Mouse (Mus musculus): Measurements from ENCODE around the gene Cxcr2. TPM values are rescaled to one million over a fixed set of nuclear protein-coding genes. Genes with fewer than 3 reads are reported as not detected.

Gene Cxcr2
- polyA plus RNA-seq (2016; fragmentation: Nextera tagmentation; extraction: Ambion mirVana), result 0.11 and 0.18 TPM in 2 replicates

GRCm38 (mm10) chr1:74153461-74154184 lies at the start of gene Cxcr2:
Gene Cxcr2, plus strand, starts transcription at chr1:74153989.
- no peak for DNase-seq (ENCODE audit: low spot score)

DNA sequence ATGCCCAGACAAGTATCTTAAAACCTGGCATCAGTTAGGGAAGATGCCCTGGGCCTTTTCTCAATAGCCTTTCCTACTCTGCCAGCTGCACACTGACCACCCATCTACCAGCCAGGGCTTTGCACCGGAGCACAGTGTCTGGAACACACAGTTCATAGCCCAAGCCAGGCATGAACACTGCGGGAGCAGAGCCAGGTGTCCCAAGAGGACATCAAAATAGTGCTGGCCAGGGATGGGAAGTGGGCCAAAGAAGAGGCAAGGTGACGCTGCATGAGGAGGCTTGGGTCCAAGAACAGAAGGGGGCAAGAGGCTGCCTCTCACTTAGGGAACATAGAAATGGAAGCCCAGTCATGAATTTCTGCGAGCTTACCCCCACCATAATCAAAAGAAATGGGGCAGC lies 48.1 kb upstream of the Cxcr2 start:
- H3K27ac ChIP-seq, result peak overlapping the region; percentile 88
- peaks cover 40% of the 10 kb centered on the region for H3K27me3 ChIP-seq (ENCODE audit: insufficient read depth, poor library complexity, severe bottlenecking)
- DNase-seq (ENCODE audit: low spot score), result no peak
- H3K4me3 ChIP-seq, result no peak overlapping the region
- peaks cover 84% of the 10 kb centered on the region for H3K4me1 ChIP-seq (replicated peaks)
- H3K9me3 ChIP-seq, result no peaks in the 10 kb centered on the region
- 89% methylated on average over 4 of the region's 4 CpGs for WGBS
- no peaks in the 10 kb centered on the region for H3K36me3 ChIP-seq

More at GRCm38 (mm10) chr1:74153461-74154184, at the start of gene Cxcr2:
- Histone ChIP-seq H3K27me3 (ENCODE audit: insufficient read depth, poor library complexity, severe bottlenecking) (no peaks in the 10 kb centered on the region), H3K4me1 (replicated peaks) (no peaks in the 10 kb centered on the region), H3K27ac (no peak within 1 kb of the TSS), H3K4me3 (no peak within 1 kb of the TSS), H3K9me3 (no peaks in the 10 kb centered on the region), H3K36me3 (no peaks in the 10 kb centered on the region)
- WGBS, result 76% methylated on average over 8 of the region's 8 CpGs

DNA sequence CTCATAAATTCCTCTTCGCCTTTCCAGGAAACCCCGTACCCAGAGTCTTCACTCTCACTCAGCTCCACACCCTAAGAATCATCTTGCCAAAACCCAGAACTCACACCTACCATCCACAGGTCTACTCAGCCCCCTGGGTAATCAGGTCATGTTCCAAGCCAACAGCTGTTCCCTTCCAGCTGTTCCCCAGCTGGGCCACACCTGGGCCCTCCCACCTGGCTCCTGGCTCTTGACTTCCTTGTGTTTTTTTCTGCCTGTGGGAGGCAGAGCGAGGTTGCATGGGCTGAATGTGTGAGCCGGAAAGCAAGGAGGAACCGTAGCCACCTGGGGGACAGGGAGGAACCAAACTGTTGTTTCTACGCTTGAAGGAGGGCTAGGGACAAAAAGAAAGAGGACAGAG lies 47.6 kb upstream of the Cxcr2 start:
- Histone ChIP-seq H3K9me3 (no peaks in the 10 kb centered on the region), H3K4me1 (replicated peaks) (peaks cover 88% of the 10 kb centered on the region), H3K36me3 (no peaks in the 10 kb centered on the region), H3K4me3 (no peak overlapping the region), H3K27me3 (ENCODE audit: insufficient read depth, poor library complexity, severe bottlenecking) (peaks cover 35% of the 10 kb centered on the region), H3K27ac (peak overlapping the region; percentile 88)
- WGBS, result 69% methylated on average over 6 of the region's 6 CpGs
- DNase-seq (ENCODE audit: low spot score), result no peak

GRCm38 (mm10) chr1:74107931-74108618 lies 45.7 kb upstream of the Cxcr2 start:
- 65% methylated on average over 5 of the region's 5 CpGs for WGBS
- Histone ChIP-seq H3K9me3 (no peaks in the 10 kb centered on the region), H3K36me3 (no peaks in the 10 kb centered on the region), H3K4me3 (no peak overlapping the region), H3K27ac (peak overlapping the region; percentile 84), H3K4me1 (replicated peaks) (peaks cover 92% of the 10 kb centered on the region), H3K27me3 (ENCODE audit: insufficient read depth, poor library complexity, severe bottlenecking) (peaks cover 29% of the 10 kb centered on the region)
- no peak for DNase-seq (ENCODE audit: low spot score)

DNA sequence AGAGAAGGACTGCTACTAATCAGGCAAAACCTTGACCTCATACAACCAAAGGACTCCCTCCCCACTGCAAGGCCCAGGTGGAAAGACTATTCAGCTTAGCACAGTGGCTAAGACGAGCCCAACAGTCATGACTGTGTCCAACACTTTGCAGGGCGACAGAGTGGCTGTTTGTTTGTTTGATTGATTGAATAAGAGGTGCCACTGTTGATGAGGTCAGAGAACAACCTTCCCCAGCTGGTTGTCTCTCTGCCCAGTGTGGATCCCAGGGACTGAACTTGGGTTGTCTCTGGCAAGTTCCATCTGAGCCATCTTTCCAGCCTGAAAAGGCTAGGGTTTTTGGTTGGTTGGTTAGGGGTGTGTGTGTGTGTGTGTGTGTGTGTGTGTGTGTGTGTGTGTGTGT lies 44.1 kb upstream of the Cxcr2 start:
- H3K27me3 ChIP-seq (ENCODE audit: insufficient read depth, poor library complexity, severe bottlenecking), result peaks cover 38% of the 10 kb centered on the region
- no peak overlapping the region for H3K4me3 ChIP-seq
- 40% methylated on average over 2 of the region's 2 CpGs for WGBS
- H3K27ac ChIP-seq, result peak overlapping the region; percentile 84
- peaks cover 84% of the 10 kb centered on the region for H3K4me1 ChIP-seq (replicated peaks)
- no peak for DNase-seq (ENCODE audit: low spot score)
- no peaks in the 10 kb centered on the region for H3K9me3 ChIP-seq
- no peaks in the 10 kb centered on the region for H3K36me3 ChIP-seq

GRCm38 (mm10) chr1:74110932-74111695 lies 42.7 kb upstream of the Cxcr2 start:
- no peaks in the 10 kb centered on the region for H3K36me3 ChIP-seq
- peak overlapping the region; percentile 84 for H3K27ac ChIP-seq
- H3K4me1 ChIP-seq (replicated peaks), result peaks cover 73% of the 10 kb centered on the region
- WGBS, result 2% methylated on average over 8 of the region's 8 CpGs
- DNase-seq (ENCODE audit: low spot score), result peak; percentile 89
- H3K27me3 ChIP-seq (ENCODE audit: insufficient read depth, poor library complexity, severe bottlenecking), result peaks cover 32% of the 10 kb centered on the region
- peak overlapping the region; percentile 33 for H3K4me3 ChIP-seq
- no peaks in the 10 kb centered on the region for H3K9me3 ChIP-seq

GRCm38 (mm10) chr1:74111696-74112030 lies 42.1 kb upstream of the Cxcr2 start:
- 8% methylated on average over 6 of the region's 6 CpGs for WGBS
- Histone ChIP-seq H3K9me3 (no peaks in the 10 kb centered on the region), H3K36me3 (no peaks in the 10 kb centered on the region), H3K4me1 (replicated peaks) (peaks cover 67% of the 10 kb centered on the region), H3K4me3 (peak overlapping the region; percentile 33), H3K27me3 (ENCODE audit: insufficient read depth, poor library complexity, severe bottlenecking) (peaks cover 28% of the 10 kb centered on the region), H3K27ac (peak overlapping the region; percentile 84)
- DNase-seq (ENCODE audit: low spot score), result no peak

- peaks cover 24% of the 10 kb centered on the region for H3K27me3 ChIP-seq (ENCODE audit: insufficient read depth, poor library complexity, severe bottlenecking)
- H3K4me3 ChIP-seq, result no peak overlapping the region
- WGBS, result 51% methylated on average over 3 of the region's 3 CpGs
- peak overlapping the region; percentile 84 for H3K27ac ChIP-seq
- no peaks in the 10 kb centered on the region for H3K36me3 ChIP-seq
- H3K4me1 ChIP-seq (replicated peaks), result peaks cover 57% of the 10 kb centered on the region
- no peak for DNase-seq (ENCODE audit: low spot score)
- no peaks in the 10 kb centered on the region for H3K9me3 ChIP-seq
Measured at GRCm38 (mm10) chr1:74113071-74113470, 40.7 kb upstream of the Cxcr2 start.

- peaks cover 29% of the 10 kb centered on the region for H3K4me1 ChIP-seq (replicated peaks)
- 89% methylated on average over 6 of the region's 6 CpGs for WGBS
- H3K36me3 ChIP-seq, result no peaks in the 10 kb centered on the region
- H3K27me3 ChIP-seq (ENCODE audit: insufficient read depth, poor library complexity, severe bottlenecking), result peaks cover 41% of the 10 kb centered on the region
- DNase-seq (ENCODE audit: low spot score), result no peak
- H3K4me3 ChIP-seq, result no peak overlapping the region
- H3K9me3 ChIP-seq, result no peaks in the 10 kb centered on the region
- no peak overlapping the region for H3K27ac ChIP-seq
Measured at GRCm38 (mm10) chr1:74117876-74118275, 35.9 kb upstream of the Cxcr2 start.

DNA sequence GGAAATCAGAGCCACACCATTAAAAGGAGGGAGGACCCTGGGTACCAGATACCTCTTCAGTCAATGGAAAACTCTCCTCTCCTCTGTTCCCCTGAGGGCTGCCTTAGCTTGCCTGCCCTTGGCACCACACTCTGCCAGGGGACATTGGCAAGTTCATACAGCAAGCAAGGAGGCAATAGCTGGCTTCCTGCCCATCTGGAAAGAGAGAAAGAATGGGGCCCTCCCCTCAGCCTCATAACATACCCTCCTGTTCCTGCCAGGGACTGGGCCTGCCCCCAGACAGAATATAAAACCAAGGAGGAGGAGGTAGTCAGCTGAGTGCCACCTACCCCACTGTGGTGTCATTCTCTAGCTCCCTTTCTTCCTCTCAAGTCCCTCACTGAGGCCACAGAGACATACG lies 34.7 kb upstream of the Cxcr2 start:
- Histone ChIP-seq H3K9me3 (no peaks in the 10 kb centered on the region), H3K4me3 (no peak overlapping the region), H3K27me3 (ENCODE audit: insufficient read depth, poor library complexity, severe bottlenecking) (peaks cover 43% of the 10 kb centered on the region), H3K36me3 (no peaks in the 10 kb centered on the region), H3K4me1 (replicated peaks) (peaks cover 31% of the 10 kb centered on the region), H3K27ac (no peak overlapping the region)
- no peak for DNase-seq (ENCODE audit: low spot score)
- WGBS, result 83% methylated on average over 1 of the region's 1 CpGs

DNA sequence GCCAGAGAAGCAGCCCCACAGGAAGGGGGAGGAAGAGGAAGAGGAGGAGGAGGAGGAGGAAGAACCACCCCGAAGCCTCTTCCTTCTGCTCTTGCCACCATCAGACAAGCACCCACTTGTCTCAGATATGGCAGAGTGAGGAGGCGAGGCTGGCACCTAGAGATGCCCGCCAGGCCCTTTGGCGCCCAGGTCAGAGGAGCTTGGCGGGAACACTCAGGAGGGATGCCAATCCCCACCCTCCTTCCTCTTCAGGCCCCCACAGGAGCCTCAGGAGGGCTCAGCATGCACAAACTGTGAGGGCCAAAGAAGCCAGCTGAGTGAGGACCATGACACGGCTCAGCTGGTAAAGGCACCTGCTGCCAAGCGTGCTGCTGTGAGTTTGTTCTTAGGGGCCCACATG lies 32.7 kb upstream of the Cxcr2 start:
- H3K9me3 ChIP-seq, result no peaks in the 10 kb centered on the region
- H3K36me3 ChIP-seq, result no peaks in the 10 kb centered on the region
- WGBS, result 83% methylated on average over 7 of the region's 7 CpGs
- peaks cover 62% of the 10 kb centered on the region for H3K27me3 ChIP-seq (ENCODE audit: insufficient read depth, poor library complexity, severe bottlenecking)
- no peak overlapping the region for H3K4me3 ChIP-seq
- no peak overlapping the region for H3K27ac ChIP-seq
- peaks cover 44% of the 10 kb centered on the region for H3K4me1 ChIP-seq (replicated peaks)
- no peak for DNase-seq (ENCODE audit: low spot score)

DNA sequence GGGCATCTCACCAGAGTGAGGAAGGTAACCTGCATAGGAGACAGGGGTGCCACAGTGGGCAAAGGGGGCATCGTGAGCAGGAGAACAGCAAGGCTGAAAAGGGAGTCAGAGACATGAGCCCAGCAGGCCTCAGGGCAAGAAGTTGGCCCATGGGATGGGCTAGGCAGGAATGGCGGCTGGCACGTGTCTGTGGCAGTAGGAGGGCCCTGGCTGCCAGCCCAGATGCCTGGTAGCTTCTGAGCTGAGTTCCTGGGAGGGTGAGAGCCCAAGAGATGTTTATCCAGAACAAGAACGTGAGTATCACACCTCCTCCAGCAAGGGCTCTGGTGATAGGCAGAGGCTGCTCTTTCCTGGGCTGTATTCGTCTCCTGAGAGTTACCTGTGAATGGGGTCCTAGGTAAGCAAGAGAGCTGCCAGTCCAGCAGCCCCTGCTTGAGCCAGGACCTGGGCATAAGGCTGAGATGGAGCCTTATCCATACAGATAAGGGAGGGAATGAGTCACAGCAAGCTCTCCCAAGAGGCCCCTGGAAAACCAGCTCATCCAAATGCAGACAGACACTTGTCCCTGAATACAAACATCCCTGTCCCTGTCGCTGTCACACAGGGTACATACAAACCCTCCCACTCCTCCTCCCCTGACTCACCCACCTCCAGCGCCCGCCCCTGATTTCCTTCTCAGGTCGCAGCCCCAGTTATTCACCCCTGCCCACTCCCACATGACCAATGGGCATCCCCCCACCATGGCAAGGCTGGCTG lies 31.8 kb upstream of the Cxcr2 start:
- WGBS, result 54% methylated on average over 9 of the region's 9 CpGs
- Histone ChIP-seq H3K4me3 (peak overlapping the region; percentile 68; the same call in 1 of the 2 replicates), H3K27me3 (ENCODE audit: insufficient read depth, poor library complexity, severe bottlenecking) (peaks cover 65% of the 10 kb centered on the region), H3K9me3 (no peaks in the 10 kb centered on the region), H3K4me1 (replicated peaks) (peaks cover 44% of the 10 kb centered on the region), H3K27ac (peak overlapping the region; percentile 46; the same call in 1 of the 2 replicates), H3K36me3 (no peaks in the 10 kb centered on the region)
- no peak for DNase-seq (ENCODE audit: low spot score)

All from hindbrain, embryonic 10.5 days (tissue).